Mouse (Mus musculus) G1E (cell line): ENCODE measurements around the gene Ccser1. TPM values are rescaled to one million over a fixed set of nuclear protein-coding genes. Genes with fewer than 3 reads are reported as not detected.
"Not testable (repeated sequence)": the region's sequence is repeated elsewhere in the genome, so short reads cannot be mapped to it uniquely, and the experiment has no call there.

Experiments
- ATAC-seq: 2 replicates; pipeline ENCODE4 v1.8.0; 2016; ENCODE audit warnings: mild to moderate bottlenecking; ENCODE audit not compliant: insufficient number of reproducible peaks, poor library complexity, low FRiP score, severe bottlenecking; ENCODE audit errors: extremely low read depth
- DNase-seq: peaks from one replicate; pipeline ENCODE4 v3.0.0; 2012; ENCODE audit warnings: low spot score
- H3K27me3 ChIP-seq: 2 replicates; pipeline ENCODE4 v1.6.1; 2012; ENCODE audit warnings: mild to moderate bottlenecking, low read length, inconsistent platforms; ENCODE audit not compliant: insufficient read depth
- H3K36me3 ChIP-seq: replicated peaks from 2 replicates; pipeline ENCODE3; 2012; ENCODE audit warnings: mild to moderate bottlenecking, inconsistent platforms
- H3K4me1 ChIP-seq: 2 replicates; pipeline ENCODE4 v1.6.1; 2012; ENCODE audit warnings: low read depth, low read length, inconsistent platforms, mixed read lengths; ENCODE audit not compliant: insufficient read depth
- H3K4me3 ChIP-seq: 2 replicates; pipeline ENCODE4 v1.5.1; 2012; ENCODE audit warnings: low read depth, mild to moderate bottlenecking, inconsistent platforms, low read length, moderate library complexity, mixed read lengths
- H3K9me3 ChIP-seq: replicated peaks from 2 replicates; pipeline ENCODE4 v1.6.1; 2012; ENCODE audit warnings: inconsistent platforms
- CTCF ChIP-seq: IDR thresholded peaks from 2 replicates; pipeline ENCODE4 v1.5.1; 2012; ENCODE audit warnings: low read depth, low read length, inconsistent platforms, mixed read lengths
- GATA1 ChIP-seq: IDR thresholded peaks from 2 replicates; pipeline ENCODE4 v1.6.1; 2012; ENCODE audit warnings: borderline replicate concordance, low read length, inconsistent platforms, mixed read lengths
- GATA2 ChIP-seq: IDR thresholded peaks from 2 replicates; pipeline ENCODE4 v1.6.1; 2012; ENCODE audit warnings: low read depth, low read length, inconsistent platforms, borderline replicate concordance
- POLR2AphosphoS5 ChIP-seq: IDR thresholded peaks from 2 replicates; pipeline ENCODE4 v1.6.1; 2012; ENCODE audit warnings: low read depth, low read length, inconsistent platforms; ENCODE audit not compliant: insufficient replicate concordance
- TAL1 ChIP-seq: conservative IDR thresholded peaks from 2 replicates; pipeline ENCODE4 v1.6.1; 2012; ENCODE audit warnings: low read depth, low read length, inconsistent platforms, mixed read lengths
- polyA plus RNA-seq: library from polyadenylated mRNA; stranded (reverse); fragments of >175 nt; gene quantifications from 2 replicates; pipeline ENCODE4 v1.2.3, GENCODE M21; 2012
- total RNA-seq, 2 experiments: library from RNA; stranded (forward) in 1 of 2; stranded (reverse) in 1 of 2; fragments of 200-1000 nt in 1 of 2; fragments of >200 nt in 1 of 2; fragmentation: Nextera tagmentation in 1 of 2; gene quantifications; 2 replicates each; pipeline ENCODE4 v1.2.3; 2014 to 2017

The Ccser1 gene
- total and polyA plus RNA-seq, 3 experiments: 0.11 TPM; not detected in 2

GRCm38 (mm10) chr6:61976878-61977277, 796.8 kb downstream of the Ccser1 start:
- ATAC-seq: no peak
- Histone ChIP-seq H3K27me3 (no peaks in the 10 kb centered on the region), H3K36me3 (no peaks in the 10 kb centered on the region), H3K4me3 (no peak overlapping the region), H3K4me1 (no peaks in the 10 kb centered on the region), H3K9me3 (no peaks in the 10 kb centered on the region)
- no peak for TF ChIP-seq TAL1
- TF ChIP-seq GATA2: no peak
- no peak for TF ChIP-seq POLR2AphosphoS5
- TF ChIP-seq GATA1: no peak
- TF ChIP-seq CTCF: no peak
- DNase-seq: no peak

GRCm38 (mm10) chr6:61978379-61978778, 798.3 kb downstream of the Ccser1 start:
- H3K4me1 ChIP-seq: no peaks in the 10 kb centered on the region
- no peak overlapping the region for H3K4me3 ChIP-seq
- H3K9me3 ChIP-seq: no peaks in the 10 kb centered on the region
- TF ChIP-seq GATA1 (no peak), GATA2 (no peak), TAL1 (no peak), CTCF (no peak), POLR2AphosphoS5 (no peak)
- ATAC-seq: no peak
- no peaks in the 10 kb centered on the region for H3K27me3 ChIP-seq
- no peaks in the 10 kb centered on the region for H3K36me3 ChIP-seq
- no peak for DNase-seq

GRCm38 (mm10) chr6:62014374-62014773, 834.2 kb downstream of the Ccser1 start:
- TF ChIP-seq CTCF (no peak), GATA2 (no peak), GATA1 (no peak), TAL1 (no peak), POLR2AphosphoS5 (no peak)
- no peak for DNase-seq

GRCm38 (mm10) chr6:62044454-62044853, 864.3 kb downstream of the Ccser1 start:
- H3K36me3 ChIP-seq: no peaks in the 10 kb centered on the region
- TF ChIP-seq GATA1 (no peak), GATA2 (no peak), POLR2AphosphoS5 (no peak), TAL1 (no peak), CTCF (no peak)
- DNase-seq: no peak

More at GRCm38 (mm10) chr6:62014374-62014773, 834.2 kb downstream of the Ccser1 start:
- no peaks in the 10 kb centered on the region for H3K36me3 ChIP-seq
- no peak for ATAC-seq
- H3K4me3 ChIP-seq: no peak overlapping the region
- no peaks in the 10 kb centered on the region for H3K27me3 ChIP-seq
- no peaks in the 10 kb centered on the region for H3K9me3 ChIP-seq
- no peaks in the 10 kb centered on the region for H3K4me1 ChIP-seq

GRCm38 (mm10) chr6:62045042-62045441, 864.9 kb downstream of the Ccser1 start:
- H3K27me3 ChIP-seq, ATAC-seq, DNase-seq: not testable (repeated sequence)

More at GRCm38 (mm10) chr6:62044454-62044853, 864.3 kb downstream of the Ccser1 start:
- ATAC-seq: no peak
- Histone ChIP-seq H3K9me3 (no peaks in the 10 kb centered on the region), H3K4me3 (no peak overlapping the region), H3K4me1 (no peaks in the 10 kb centered on the region), H3K27me3 (no peaks in the 10 kb centered on the region)

GRCm38 (mm10) chr6:62055276-62055675, 875.2 kb downstream of the Ccser1 start:
- TF ChIP-seq TAL1 (no peak), GATA1 (no peak), GATA2 (no peak), POLR2AphosphoS5 (no peak), CTCF (no peak)
- H3K36me3 ChIP-seq: no peaks in the 10 kb centered on the region
- DNase-seq (no peak), ATAC-seq (no peak)
- H3K4me1 ChIP-seq: no peaks in the 10 kb centered on the region
- H3K27me3 ChIP-seq: no peaks in the 10 kb centered on the region
- no peaks in the 10 kb centered on the region for H3K9me3 ChIP-seq
- H3K4me3 ChIP-seq: no peak overlapping the region

More at GRCm38 (mm10) chr6:62045042-62045441, 864.9 kb downstream of the Ccser1 start:
- not testable (repeated sequence) for H3K4me3 ChIP-seq, H3K4me1 ChIP-seq, H3K36me3 ChIP-seq, H3K9me3 ChIP-seq

- no peak for DNase-seq
- TF ChIP-seq GATA2: no peak
- no peak for TF ChIP-seq GATA1
- no peak for TF ChIP-seq CTCF
- no peak for TF ChIP-seq TAL1
- no peak for TF ChIP-seq POLR2AphosphoS5
- H3K27me3 ChIP-seq: no peaks in the 10 kb centered on the region
- ATAC-seq: no peak
- no peak overlapping the region for H3K4me3 ChIP-seq
- H3K4me1 ChIP-seq: no peaks in the 10 kb centered on the region
- H3K36me3 ChIP-seq: no peaks in the 10 kb centered on the region
- H3K9me3 ChIP-seq: no peaks in the 10 kb centered on the region
Measured at GRCm38 (mm10) chr6:62066363-62067023, 886.4 kb downstream of the Ccser1 start.
